Mouse (Mus musculus): ENCODE measurements at regions not wholly inside any gene's neighbourhood (a gene's known extent, or its start where the extent isn't known, plus 50 kb on each side); places are given as distances from the start of the nearest gene placed in this dataset.

GRCm38 (mm10) chr6:51189173-51189572 is 243.3 kb upstream of the Nfe2l3 start:
- DNase-seq: no peak

GRCm38 (mm10) chr6:51192826-51193225 is 239.6 kb upstream of the Nfe2l3 start:
- DNase-seq: no peak

GRCm38 (mm10) chr6:51193356-51193755 is 239.1 kb upstream of the Nfe2l3 start:
- no peak for DNase-seq

GRCm38 (mm10) chr6:51196391-51196790 is 236.1 kb upstream of the Nfe2l3 start:
- DNase-seq: no peak

- no peak for DNase-seq
Observed at GRCm38 (mm10) chr6:51197000-51197774, 235.3 kb upstream of the Nfe2l3 start.

DNA sequence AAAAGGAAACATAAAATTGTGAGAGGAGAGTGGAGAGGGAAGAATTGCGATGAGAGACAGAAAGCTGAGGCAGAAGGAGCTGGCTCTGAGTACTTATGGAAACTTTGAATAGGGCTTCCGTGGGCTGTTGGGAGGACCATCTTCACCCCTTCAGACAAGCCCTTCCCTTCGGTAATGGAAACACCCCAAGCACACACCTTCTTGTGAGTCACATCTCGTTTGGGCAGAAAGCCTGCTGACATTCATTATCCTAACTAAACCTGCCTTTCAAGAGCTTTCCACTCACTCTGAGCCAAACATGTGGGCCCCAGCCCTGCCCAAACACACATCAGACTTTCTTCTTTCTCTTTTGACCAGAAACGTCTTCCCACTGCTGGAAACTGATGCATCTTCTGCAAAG is 232.3 kb upstream of the Nfe2l3 start:
- DNase-seq: no peak

DNA sequence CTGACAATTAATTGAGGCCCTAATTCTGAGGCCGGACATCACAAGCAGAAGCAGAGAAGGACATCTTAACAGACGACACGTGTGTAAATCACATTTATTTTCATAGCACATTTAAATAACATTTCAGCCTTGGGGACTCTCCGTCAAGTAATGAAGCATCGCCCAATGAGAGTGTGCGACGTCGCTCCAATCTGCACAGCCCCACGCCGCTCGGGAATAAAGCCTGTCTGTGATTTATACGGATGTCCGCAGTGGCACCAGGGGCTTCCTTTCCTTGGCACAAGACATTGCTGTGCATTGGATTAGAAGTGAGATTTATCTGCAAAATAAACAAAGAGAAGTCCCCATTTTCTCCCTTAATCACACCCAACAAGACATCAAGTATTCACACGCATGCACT is 231.6 kb upstream of the Nfe2l3 start:
- no peak for DNase-seq

- DNase-seq: no peak
Observed at GRCm38 (mm10) chr6:51204306-51204705, 228.2 kb upstream of the Nfe2l3 start.

GRCm38 (mm10) chr6:51205411-51205810 is 227.1 kb upstream of the Nfe2l3 start:
- no peak for DNase-seq

DNA sequence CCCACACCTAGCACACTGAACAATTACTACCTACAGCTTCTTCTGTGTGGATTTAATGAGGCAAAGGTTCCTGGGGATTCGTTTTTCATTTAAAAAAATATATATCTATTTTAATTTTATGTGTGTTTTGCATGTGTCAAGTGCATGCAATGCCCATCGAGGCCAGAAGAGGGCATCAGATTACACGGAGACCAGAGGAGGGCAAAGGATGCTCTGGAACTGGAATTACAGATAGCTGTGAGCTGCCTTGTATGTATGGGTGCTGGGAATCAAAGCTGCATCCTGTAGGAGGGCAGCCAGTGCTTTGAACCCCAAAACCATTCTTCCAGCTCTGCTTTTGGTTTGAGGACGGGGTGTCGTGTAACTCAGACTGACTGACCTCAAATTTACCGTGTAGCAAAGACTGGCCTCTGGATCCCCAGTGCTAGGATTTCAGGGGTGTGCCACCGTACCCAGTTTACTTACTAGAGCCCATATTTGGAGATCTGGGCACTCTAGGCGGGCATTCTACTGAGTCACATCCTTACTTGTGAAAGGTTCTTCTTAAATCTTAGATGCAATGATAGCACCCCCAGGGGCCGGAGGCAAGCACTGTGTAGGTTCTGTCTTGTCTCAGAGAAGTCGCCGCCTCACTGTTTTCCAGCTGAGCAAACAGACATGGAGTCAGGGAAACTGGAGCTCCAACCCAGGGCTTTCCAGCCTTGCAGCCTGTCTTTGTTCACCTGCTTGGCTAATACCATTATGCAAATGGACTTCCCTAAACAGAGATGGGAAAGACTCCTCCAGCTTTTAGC is 225.6 kb upstream of the Nfe2l3 start:
- DNase-seq: peak; percentile 82

GRCm38 (mm10) chr6:51207587-51208361 is 224.7 kb upstream of the Nfe2l3 start:
- no peak for DNase-seq

- peak; percentile 55 for DNase-seq
Observed at GRCm38 (mm10) chr6:51208660-51209396, 223.6 kb upstream of the Nfe2l3 start.

- peak; percentile 25 for DNase-seq
Observed at GRCm38 (mm10) chr6:51211418-51211817, 221.1 kb upstream of the Nfe2l3 start.

DNA sequence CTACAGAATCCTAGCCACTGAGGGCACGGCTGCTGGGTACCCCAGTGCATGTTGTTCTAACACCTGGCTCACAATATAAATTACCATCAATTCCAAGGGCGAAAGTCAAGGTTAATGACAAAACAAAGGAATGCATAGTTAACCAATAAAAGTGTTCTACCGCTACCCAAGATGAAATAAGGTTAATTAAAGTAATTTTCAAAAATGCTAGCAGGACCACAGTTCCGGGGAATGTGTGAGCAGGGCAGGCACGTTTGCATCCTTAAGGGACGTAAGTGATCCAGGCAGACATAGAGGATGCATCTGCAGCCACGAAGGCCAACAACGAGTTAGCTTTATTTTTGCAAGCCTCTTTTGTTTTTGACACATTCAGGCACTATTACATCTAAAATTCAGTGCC is 220.3 kb upstream of the Nfe2l3 start:
- no peak for DNase-seq

DNA sequence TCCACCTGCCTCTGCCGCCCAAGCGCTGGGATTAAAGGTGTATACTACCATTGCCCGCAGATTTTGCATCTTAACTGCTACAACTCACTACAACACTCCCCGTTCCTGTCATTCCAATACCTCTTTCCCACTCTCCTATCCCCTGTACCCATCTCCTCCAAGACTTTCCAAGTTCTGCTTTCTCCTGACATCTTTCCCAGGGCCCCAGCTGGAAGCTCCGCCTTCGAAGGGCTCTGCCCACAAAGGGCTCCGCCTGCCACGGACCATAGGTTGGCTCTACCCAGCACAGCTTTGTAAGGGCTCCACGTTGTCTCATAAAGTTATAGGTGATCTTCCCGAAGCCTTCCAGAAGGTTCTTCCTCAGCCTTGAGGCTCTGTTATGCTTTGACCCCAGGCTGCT is 217.1 kb upstream of the Nfe2l3 start:
- DNase-seq: no peak

DNA sequence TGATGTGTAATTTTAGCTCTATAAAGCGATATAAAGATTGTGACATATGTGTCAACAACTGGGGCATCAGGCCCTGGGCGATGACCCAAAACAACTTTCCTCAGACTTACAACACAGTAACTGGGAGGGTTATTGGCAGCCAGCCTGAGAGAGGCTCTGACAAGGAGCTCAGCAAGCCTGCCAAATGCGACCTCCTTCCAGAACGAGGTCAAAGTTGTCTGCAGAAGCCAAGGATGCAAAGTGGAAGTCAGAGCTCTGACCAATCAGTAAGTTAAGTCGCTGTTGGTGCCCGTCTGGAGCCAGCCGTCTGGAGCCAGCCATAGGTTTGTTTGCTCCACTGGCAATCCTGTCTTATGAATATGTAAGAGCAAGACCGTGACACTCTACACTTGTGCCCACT is 216.0 kb upstream of the Nfe2l3 start:
- no peak for DNase-seq

DNA sequence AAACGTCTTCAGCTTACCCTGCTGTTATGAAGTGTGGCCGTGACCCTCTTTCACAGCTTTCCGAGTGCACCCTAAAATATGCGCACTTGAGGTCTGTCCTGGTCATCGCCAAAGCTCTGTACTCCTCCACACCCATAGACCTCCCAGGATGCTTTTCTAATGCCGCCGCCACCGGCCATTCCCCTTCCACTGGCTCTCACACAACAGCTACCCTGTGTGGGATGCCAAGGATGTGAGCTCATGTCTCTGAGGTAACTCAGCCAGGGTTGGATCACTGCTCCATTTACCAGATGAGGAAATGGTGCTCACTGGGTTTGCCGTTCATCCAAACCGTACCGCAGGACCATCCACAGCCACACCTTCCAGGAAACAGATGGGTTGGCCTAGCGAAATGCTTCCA is 212.8 kb upstream of the Nfe2l3 start:
- no peak for DNase-seq

- DNase-seq: no peak
Observed at GRCm38 (mm10) chr6:51220778-51221177, 211.7 kb upstream of the Nfe2l3 start.

GRCm38 (mm10) chr6:51236077-51236740 is 196.3 kb upstream of the Nfe2l3 start:
- DNase-seq: no peak

GRCm38 (mm10) chr6:51240039-51240438 is 192.4 kb upstream of the Nfe2l3 start:
- DNase-seq: no peak

GRCm38 (mm10) chr6:51250233-51250632 is 182.2 kb upstream of the Nfe2l3 start:
- no peak for DNase-seq

GRCm38 (mm10) chr6:51251432-51251831 is 181.0 kb upstream of the Nfe2l3 start:
- no peak for DNase-seq

Data from thymus, postnatal 4 days (tissue).